Mouse (Mus musculus) embryonic facial prominence, embryonic 13.5 days (tissue): ENCODE measurements around the gene BC048507. TPM values are rescaled to one million over a fixed set of nuclear protein-coding genes. Genes with fewer than 3 reads are reported as not detected.
A peak's percentile ranks its signal among the peaks of the same experiment; 100 is the strongest.
"Not testable (repeated sequence)": the region's sequence is repeated elsewhere in the genome, so short reads cannot be mapped to it uniquely, and the experiment has no call there.

ENCODE experiments used
- ATAC-seq: fragments of 200-750 bp; cut with Nextera tagmentation; 2 replicates; pipeline ENCODE4 v1.8.0; 2017; ENCODE audit warnings: low read depth; ENCODE audit not compliant: insufficient number of reproducible peaks, insufficient read depth, low FRiP score, low TSS enrichment
- H3K27ac ChIP-seq: fragments of 300-500 bp; sonication (generic); 2 replicates; pipeline ENCODE4 v1.5.1; 2015; ENCODE audit warnings: moderate library complexity, mild to moderate bottlenecking, inconsistent platforms
- H3K27me3 ChIP-seq: fragments of 300-500 bp; sonication (generic); 2 replicates; pipeline ENCODE4 v1.6.1; 2015; ENCODE audit warnings: mild to moderate bottlenecking, inconsistent platforms
- H3K36me3 ChIP-seq: fragments of 300-500 bp; sonication (generic); 2 replicates; pipeline ENCODE4 v1.6.1; 2015; ENCODE audit warnings: mild to moderate bottlenecking, inconsistent platforms
- H3K4me1 ChIP-seq: fragments of 300-500 bp; sonication (generic); 2 replicates; pipeline ENCODE4 v1.6.1; 2015; ENCODE audit warnings: inconsistent platforms
- H3K4me2 ChIP-seq: fragments of 300-500 bp; sonication (generic); 2 replicates; pipeline ENCODE4 v1.6.1; 2015; ENCODE audit warnings: moderate library complexity, mild to moderate bottlenecking, inconsistent platforms
- H3K4me3 ChIP-seq: fragments of 300-500 bp; sonication (generic); 2 replicates; pipeline ENCODE4 v1.5.1; 2015; ENCODE audit warnings: mild to moderate bottlenecking, inconsistent platforms
- H3K9ac ChIP-seq: fragments of 300-500 bp; sonication (generic); 2 replicates; pipeline ENCODE4 v1.6.1; 2015; ENCODE audit warnings: mild to moderate bottlenecking, inconsistent platforms
- H3K9me3 ChIP-seq: fragments of 300-500 bp; sonication (generic); 2 replicates; pipeline ENCODE4 v1.6.1; 2016; ENCODE audit warnings: inconsistent platforms
- WGBS: fragments of 180-500 bp; shearing (Covaris S2); methylation state at CpG from one replicate; pipeline ENCODE4 v1.1.7; 2015; ENCODE audit warnings: mixed read lengths; 5-methylcytosine and 5-hydroxymethylcytosine counted together
- polyA plus RNA-seq: library from polyadenylated mRNA; unstranded; fragments of >200 nt; fragmentation: Nextera tagmentation; extraction: Ambion mirVana; gene quantifications from 2 replicates; pipeline ENCODE4 v1.2.1, GENCODE M21; 2015

BC048507 gene
- not detected in 2 replicates for polyA plus RNA-seq

- WGBS: 80% methylated on average over 11 of the region's 11 CpGs
- no peaks in the 10 kb centered on the region for H3K9me3 ChIP-seq
- H3K36me3 ChIP-seq: no peaks in the 10 kb centered on the region
- H3K9ac ChIP-seq: no peak within 1 kb of the TSS
- no peaks in the 10 kb centered on the region for H3K4me1 ChIP-seq
- no peak within 1 kb of the TSS for H3K4me2 ChIP-seq
- H3K27ac ChIP-seq: no peak within 1 kb of the TSS
- no peak within 1 kb of the TSS for H3K4me3 ChIP-seq
- ATAC-seq: no peak
- H3K27me3 ChIP-seq: no peaks in the 10 kb centered on the region
Observed at GRCm38 (mm10) chr13:67863026-67863425, at the start of gene BC048507. Gene BC048507, plus strand, starts transcription at chr13:67863326.

- Histone ChIP-seq H3K9me3 (0 out of 2 replicates have a peak, but pooled peaks cover 16% of the 10 kb centered on the region), H3K27me3 (no peaks in the 10 kb centered on the region), H3K4me2 (peak within 1 kb of the TSS; percentile 72), H3K4me1 (peaks cover 3% of the 10 kb centered on the region; the same call in 1 of the 2 replicates), H3K36me3 (peaks cover 17% of the 10 kb centered on the region), H3K4me3 (peak within 1 kb of the TSS; percentile 84), H3K9ac (peak within 1 kb of the TSS; percentile 81), H3K27ac (peak within 1 kb of the TSS; percentile 91)
- ATAC-seq: peak; percentile 90
- WGBS: 5% methylated on average over 31 of the region's 31 CpGs
Observed at GRCm38 (mm10) chr13:67813710-67814660, 49.1 kb upstream of the BC048507 start, which contains the start of gene Zfp273. Gene Zfp273, plus strand, starts transcription at chr13:67813740.

GRCm38 (mm10) chr13:67818636-67819035 lies 44.5 kb upstream of the BC048507 start:
- WGBS: 83% methylated on average over 1 of the region's 1 CpGs
- Histone ChIP-seq H3K4me2 (no peak overlapping the region), H3K36me3 (peaks cover 44% of the 10 kb centered on the region), H3K27me3 (no peaks in the 10 kb centered on the region), H3K4me1 (peaks cover 3% of the 10 kb centered on the region; the same call in 1 of the 2 replicates), H3K27ac (no peak overlapping the region), H3K9ac (no peak overlapping the region), H3K9me3 (peaks cover 26% of the 10 kb centered on the region), H3K4me3 (no peak overlapping the region)
- ATAC-seq: no peak

GRCm38 (mm10) chr13:67830911-67831336 lies 32.2 kb upstream of the BC048507 start, which contains the start of gene Gm10037:
Gene Gm10037, plus strand, starts transcription at chr13:67831106.
- WGBS: 2% methylated on average over 14 of the region's 14 CpGs
- H3K4me3 ChIP-seq: peak within 1 kb of the TSS; percentile 62
- H3K27ac ChIP-seq: no peak within 1 kb of the TSS; the same call in 1 of the 2 replicates
- H3K9me3 ChIP-seq: peaks cover 7% of the 10 kb centered on the region; the same call in 1 of the 2 replicates
- H3K36me3 ChIP-seq: peaks cover 12% of the 10 kb centered on the region
- H3K9ac ChIP-seq: peak within 1 kb of the TSS; percentile 76
- peak within 1 kb of the TSS; percentile 68 for H3K4me2 ChIP-seq
- no peaks in the 10 kb centered on the region for H3K4me1 ChIP-seq
- H3K27me3 ChIP-seq: no peaks in the 10 kb centered on the region
- 0 out of 2 replicates have a peak, but pooled peaks have one; percentile 56 for ATAC-seq

- not testable (repeated sequence) for H3K4me3 ChIP-seq, H3K9ac ChIP-seq, H3K4me2 ChIP-seq, H3K27ac ChIP-seq, ATAC-seq, H3K9me3 ChIP-seq, H3K36me3 ChIP-seq, H3K4me1 ChIP-seq, H3K27me3 ChIP-seq
Observed at GRCm38 (mm10) chr13:67833137-67833536, 30.0 kb upstream of the BC048507 start.

GRCm38 (mm10) chr13:67843775-67844118 lies 19.4 kb upstream of the BC048507 start:
- WGBS: 36% methylated on average over 6 of the region's 6 CpGs
- H3K4me3 ChIP-seq: peak overlapping the region; percentile 42
- H3K9ac ChIP-seq: peak overlapping the region; percentile 66
- peak overlapping the region; percentile 58 for H3K4me2 ChIP-seq
- H3K36me3 ChIP-seq: no peaks in the 10 kb centered on the region
- no peak overlapping the region for H3K27ac ChIP-seq
- H3K4me1 ChIP-seq: peaks cover 7% of the 10 kb centered on the region; the same call in 1 of the 2 replicates
- H3K27me3 ChIP-seq: no peaks in the 10 kb centered on the region
- no peak for ATAC-seq
- no peaks in the 10 kb centered on the region for H3K9me3 ChIP-seq

- Histone ChIP-seq H3K9ac (peak overlapping the region; percentile 66), H3K27ac (no peak overlapping the region), H3K36me3 (no peaks in the 10 kb centered on the region), H3K4me2 (peak overlapping the region; percentile 58), H3K9me3 (no peaks in the 10 kb centered on the region), H3K4me1 (peaks cover 7% of the 10 kb centered on the region; the same call in 1 of the 2 replicates), H3K27me3 (no peaks in the 10 kb centered on the region), H3K4me3 (peak overlapping the region; percentile 42)
- WGBS: under 1% methylated on average over 16 of the region's 19 CpGs
- peak; percentile 26; the same call in 1 of the 2 replicates for ATAC-seq
Observed at GRCm38 (mm10) chr13:67844119-67844852, 18.8 kb upstream of the BC048507 start.

- H3K27me3 ChIP-seq: no peaks in the 10 kb centered on the region
- H3K4me1 ChIP-seq: peaks cover 7% of the 10 kb centered on the region; the same call in 1 of the 2 replicates
- peak overlapping the region; percentile 42 for H3K4me3 ChIP-seq
- peak overlapping the region; percentile 58 for H3K4me2 ChIP-seq
- 16% methylated on average over 8 of the region's 8 CpGs for WGBS
- no peak for ATAC-seq
- no peaks in the 10 kb centered on the region for H3K9me3 ChIP-seq
- H3K27ac ChIP-seq: no peak overlapping the region
- H3K36me3 ChIP-seq: no peaks in the 10 kb centered on the region
- peak overlapping the region; percentile 66 for H3K9ac ChIP-seq
Observed at GRCm38 (mm10) chr13:67844853-67845194, 18.3 kb upstream of the BC048507 start.

- H3K36me3 ChIP-seq: no peaks in the 10 kb centered on the region
- no peak for ATAC-seq
- 83% methylated on average over 3 of the region's 3 CpGs for WGBS
Observed at GRCm38 (mm10) chr13:67850361-67850760, 12.8 kb upstream of the BC048507 start.

GRCm38 (mm10) chr13:67853130-67853529 lies 10.0 kb upstream of the BC048507 start:
- Histone ChIP-seq H3K36me3 (no peaks in the 10 kb centered on the region), H3K9me3 (no peaks in the 10 kb centered on the region), H3K27ac (no peak overlapping the region), H3K9ac (no peak overlapping the region), H3K4me1 (no peaks in the 10 kb centered on the region), H3K4me3 (no peak overlapping the region), H3K27me3 (no peaks in the 10 kb centered on the region), H3K4me2 (no peak overlapping the region)
- 66% methylated on average over 6 of the region's 6 CpGs for WGBS
- ATAC-seq: no peak

More at GRCm38 (mm10) chr13:67850361-67850760, 12.8 kb upstream of the BC048507 start:
- no peak overlapping the region for H3K4me2 ChIP-seq
- no peaks in the 10 kb centered on the region for H3K4me1 ChIP-seq
- H3K9me3 ChIP-seq: no peaks in the 10 kb centered on the region
- no peak overlapping the region for H3K4me3 ChIP-seq
- no peaks in the 10 kb centered on the region for H3K27me3 ChIP-seq
- H3K9ac ChIP-seq: no peak overlapping the region
- H3K27ac ChIP-seq: no peak overlapping the region

- 81% methylated on average over 2 of the region's 2 CpGs for WGBS
- no peaks in the 10 kb centered on the region for H3K27me3 ChIP-seq
- ATAC-seq: no peak
- H3K27ac ChIP-seq: no peak overlapping the region
- no peaks in the 10 kb centered on the region for H3K36me3 ChIP-seq
- H3K4me2 ChIP-seq: no peak overlapping the region
- H3K4me1 ChIP-seq: no peaks in the 10 kb centered on the region
- H3K9me3 ChIP-seq: no peaks in the 10 kb centered on the region
- no peak overlapping the region for H3K9ac ChIP-seq
- H3K4me3 ChIP-seq: no peak overlapping the region
Observed at GRCm38 (mm10) chr13:67853983-67854382, 9.1 kb upstream of the BC048507 start.
